Mouse (Mus musculus): Measurements from ENCODE around the gene Ephb3.
"Not testable (repeated sequence)": the region's sequence is repeated elsewhere in the genome, so short reads cannot be mapped to it uniquely, and the experiment has no call there.

DNA sequence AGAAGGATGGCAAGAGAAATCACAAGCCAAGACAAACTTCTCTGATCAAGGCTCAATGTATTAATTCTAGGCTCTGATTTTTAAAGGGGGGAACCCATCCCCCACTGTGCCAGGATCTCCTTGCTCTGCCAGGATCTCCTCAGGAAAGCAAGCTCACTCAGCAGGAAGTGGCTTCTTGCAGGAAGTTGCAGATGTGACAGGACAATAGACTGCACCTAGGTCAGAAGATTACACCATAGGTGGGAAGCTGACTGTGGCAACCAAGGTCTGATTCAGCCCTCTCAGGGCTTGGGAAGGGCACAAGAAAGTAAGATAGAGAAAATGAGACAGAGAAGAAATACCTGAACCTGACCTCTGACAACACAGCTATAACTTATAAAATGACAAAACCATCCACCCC lies 48.3 kb upstream of the Ephb3 start:
- not testable (repeated sequence) for TF ChIP-seq ZNF384 (IDR thresholded peaks at IDR 0.05; ENCODE audit: low read depth, low read length); ZC3H11A (IDR thresholded peaks at IDR 0.05; ENCODE audit: borderline replicate concordance, low read depth, low read length); HCFC1 (IDR thresholded peaks at IDR 0.05; ENCODE audit: borderline replicate concordance, insufficient read depth, low read length); MAFK (IDR thresholded peaks at IDR 0.05; ENCODE audit: insufficient read depth, low read depth, low read length)

Data from ES-E14 (cell line).